Mouse (Mus musculus): Measurements from ENCODE around the gene Sgk1. TPM values are rescaled to one million over a fixed set of nuclear protein-coding genes. Genes with fewer than 3 reads are reported as not detected.

Sgk1 gene
- 32.6 and 37.9 TPM in 2 replicates for polyA plus RNA-seq (2014; fragmentation: Nextera tagmentation; extraction: Ambion mirVana)

GRCm38 (mm10) chr10:21882184-21883081 lies at the start of gene Sgk1:
Sgk1 (plus strand) TSS chr10:21882184.
- H3K36me3 ChIP-seq (ENCODE audit: control insufficient read depth, insufficient read depth, low read length), result no peaks in the 10 kb centered on the region
- H3K4me2 ChIP-seq (ENCODE audit: low read depth, low read length), result peak within 1 kb of the TSS; percentile 63
- peaks cover 5% of the 10 kb centered on the region; the same call in 1 of the 2 replicates for H3K4me1 ChIP-seq (ENCODE audit: control insufficient read depth, insufficient read depth, low read length)
- peak within 1 kb of the TSS; percentile 88 for H3K27ac ChIP-seq (ENCODE audit: low read depth, low read length)
- peak within 1 kb of the TSS; percentile 52 for H3K4me3 ChIP-seq (ENCODE audit: low read depth, low read length)
- peak within 1 kb of the TSS; percentile 76 for H3K9ac ChIP-seq (replicated peaks; ENCODE audit: low read depth, low read length)
- ATAC-seq (ENCODE audit: low read depth), result peak; percentile 94
- no peaks in the 10 kb centered on the region for H3K27me3 ChIP-seq (ENCODE audit: control insufficient read depth, insufficient read depth, low read length)
- no peaks in the 10 kb centered on the region for H3K9me3 ChIP-seq (ENCODE audit: control insufficient read depth, low read length)
- 2% methylated on average over 36 of the region's 36 CpGs for WGBS

GRCm38 (mm10) chr10:21832282-21832681 lies 49.7 kb upstream of the Sgk1 start:
- Histone ChIP-seq H3K4me2 (ENCODE audit: low read depth, low read length) (no peak overlapping the region), H3K27ac (ENCODE audit: low read depth, low read length) (no peak overlapping the region), H3K36me3 (ENCODE audit: control insufficient read depth, insufficient read depth, low read length) (no peaks in the 10 kb centered on the region), H3K4me3 (ENCODE audit: low read depth, low read length) (no peak overlapping the region), H3K9ac (replicated peaks; ENCODE audit: low read depth, low read length) (no peak overlapping the region), H3K9me3 (ENCODE audit: control insufficient read depth, low read length) (no peaks in the 10 kb centered on the region), H3K27me3 (ENCODE audit: control insufficient read depth, insufficient read depth, low read length) (no peaks in the 10 kb centered on the region), H3K4me1 (ENCODE audit: control insufficient read depth, insufficient read depth, low read length) (no peaks in the 10 kb centered on the region)
- WGBS, result 66% methylated on average over 2 of the region's 2 CpGs
- ATAC-seq (ENCODE audit: low read depth), result no peak

- no peak overlapping the region for H3K27ac ChIP-seq (ENCODE audit: low read depth, low read length)
- no peak overlapping the region for H3K4me2 ChIP-seq (ENCODE audit: low read depth, low read length)
- H3K36me3 ChIP-seq (ENCODE audit: control insufficient read depth, insufficient read depth, low read length), result no peaks in the 10 kb centered on the region
- H3K4me3 ChIP-seq (ENCODE audit: low read depth, low read length), result no peak overlapping the region
- H3K9me3 ChIP-seq (ENCODE audit: control insufficient read depth, low read length), result no peaks in the 10 kb centered on the region
- 85% methylated on average over 3 of the region's 3 CpGs for WGBS
- no peak overlapping the region for H3K9ac ChIP-seq (replicated peaks; ENCODE audit: low read depth, low read length)
- no peaks in the 10 kb centered on the region for H3K27me3 ChIP-seq (ENCODE audit: control insufficient read depth, insufficient read depth, low read length)
- ATAC-seq (ENCODE audit: low read depth), result no peak
- H3K4me1 ChIP-seq (ENCODE audit: control insufficient read depth, insufficient read depth, low read length), result no peaks in the 10 kb centered on the region
Measured at GRCm38 (mm10) chr10:21833757-21834156, 48.2 kb upstream of the Sgk1 start.

GRCm38 (mm10) chr10:21835077-21835476 lies 46.9 kb upstream of the Sgk1 start:
- no peaks in the 10 kb centered on the region for H3K4me1 ChIP-seq (ENCODE audit: control insufficient read depth, insufficient read depth, low read length)
- H3K9ac ChIP-seq (replicated peaks; ENCODE audit: low read depth, low read length), result no peak overlapping the region
- H3K27me3 ChIP-seq (ENCODE audit: control insufficient read depth, insufficient read depth, low read length), result no peaks in the 10 kb centered on the region
- no peak overlapping the region for H3K4me2 ChIP-seq (ENCODE audit: low read depth, low read length)
- peak; percentile 63; the same call in 1 of the 2 replicates for ATAC-seq (ENCODE audit: low read depth)
- no peak overlapping the region for H3K4me3 ChIP-seq (ENCODE audit: low read depth, low read length)
- WGBS, result 45% methylated on average over 7 of the region's 7 CpGs
- no peaks in the 10 kb centered on the region for H3K9me3 ChIP-seq (ENCODE audit: control insufficient read depth, low read length)
- H3K27ac ChIP-seq (ENCODE audit: low read depth, low read length), result no peak overlapping the region
- H3K36me3 ChIP-seq (ENCODE audit: control insufficient read depth, insufficient read depth, low read length), result no peaks in the 10 kb centered on the region

- Histone ChIP-seq H3K4me3 (ENCODE audit: low read depth, low read length) (no peak overlapping the region), H3K4me2 (ENCODE audit: low read depth, low read length) (no peak overlapping the region), H3K27me3 (ENCODE audit: control insufficient read depth, insufficient read depth, low read length) (no peaks in the 10 kb centered on the region), H3K27ac (ENCODE audit: low read depth, low read length) (no peak overlapping the region), H3K9me3 (ENCODE audit: control insufficient read depth, low read length) (no peaks in the 10 kb centered on the region), H3K36me3 (ENCODE audit: control insufficient read depth, insufficient read depth, low read length) (no peaks in the 10 kb centered on the region), H3K4me1 (ENCODE audit: control insufficient read depth, insufficient read depth, low read length) (no peaks in the 10 kb centered on the region), H3K9ac (replicated peaks; ENCODE audit: low read depth, low read length) (no peak overlapping the region)
- 71% methylated on average over 13 of the region's 13 CpGs for WGBS
- no peak for ATAC-seq (ENCODE audit: low read depth)
Measured at GRCm38 (mm10) chr10:21839248-21840155, 42.5 kb upstream of the Sgk1 start.

GRCm38 (mm10) chr10:21843326-21843725 lies 38.7 kb upstream of the Sgk1 start:
- Histone ChIP-seq H3K27ac (ENCODE audit: low read depth, low read length) (no peak overlapping the region), H3K36me3 (ENCODE audit: control insufficient read depth, insufficient read depth, low read length) (no peaks in the 10 kb centered on the region), H3K4me3 (ENCODE audit: low read depth, low read length) (no peak overlapping the region), H3K27me3 (ENCODE audit: control insufficient read depth, insufficient read depth, low read length) (no peaks in the 10 kb centered on the region), H3K4me1 (ENCODE audit: control insufficient read depth, insufficient read depth, low read length) (no peaks in the 10 kb centered on the region), H3K9me3 (ENCODE audit: control insufficient read depth, low read length) (no peaks in the 10 kb centered on the region), H3K9ac (replicated peaks; ENCODE audit: low read depth, low read length) (no peak overlapping the region), H3K4me2 (ENCODE audit: low read depth, low read length) (no peak overlapping the region)
- ATAC-seq (ENCODE audit: low read depth), result no peak
- 92% methylated on average over 6 of the region's 6 CpGs for WGBS

GRCm38 (mm10) chr10:21843861-21844260 lies 38.1 kb upstream of the Sgk1 start:
- Histone ChIP-seq H3K36me3 (ENCODE audit: control insufficient read depth, insufficient read depth, low read length) (no peaks in the 10 kb centered on the region), H3K9ac (replicated peaks; ENCODE audit: low read depth, low read length) (no peak overlapping the region), H3K4me2 (ENCODE audit: low read depth, low read length) (no peak overlapping the region), H3K4me3 (ENCODE audit: low read depth, low read length) (no peak overlapping the region), H3K9me3 (ENCODE audit: control insufficient read depth, low read length) (no peaks in the 10 kb centered on the region), H3K4me1 (ENCODE audit: control insufficient read depth, insufficient read depth, low read length) (no peaks in the 10 kb centered on the region), H3K27me3 (ENCODE audit: control insufficient read depth, insufficient read depth, low read length) (no peaks in the 10 kb centered on the region), H3K27ac (ENCODE audit: low read depth, low read length) (no peak overlapping the region)
- ATAC-seq (ENCODE audit: low read depth), result no peak
- 85% methylated on average over 8 of the region's 8 CpGs for WGBS

- H3K27me3 ChIP-seq (ENCODE audit: control insufficient read depth, insufficient read depth, low read length), result no peaks in the 10 kb centered on the region
- no peaks in the 10 kb centered on the region for H3K4me1 ChIP-seq (ENCODE audit: control insufficient read depth, insufficient read depth, low read length)
- no peaks in the 10 kb centered on the region for H3K9me3 ChIP-seq (ENCODE audit: control insufficient read depth, low read length)
- H3K27ac ChIP-seq (ENCODE audit: low read depth, low read length), result no peak overlapping the region
- no peaks in the 10 kb centered on the region for H3K36me3 ChIP-seq (ENCODE audit: control insufficient read depth, insufficient read depth, low read length)
- H3K4me2 ChIP-seq (ENCODE audit: low read depth, low read length), result no peak overlapping the region
- no peak overlapping the region for H3K9ac ChIP-seq (replicated peaks; ENCODE audit: low read depth, low read length)
- no peak overlapping the region for H3K4me3 ChIP-seq (ENCODE audit: low read depth, low read length)
- ATAC-seq (ENCODE audit: low read depth), result no peak
- WGBS, result 37% methylated on average over 7 of the region's 7 CpGs
Measured at GRCm38 (mm10) chr10:21844391-21844790, 37.6 kb upstream of the Sgk1 start.
